Mouse (Mus musculus) CH12.LX (cell line): Measurements from ENCODE around the gene Slc25a12. TPM values are rescaled to one million over a fixed set of nuclear protein-coding genes. Genes with fewer than 3 reads are reported as not detected.

Experiments
- DNase-seq: peaks from one replicate; pipeline ENCODE4 v3.0.0-alpha.2; 2013; ENCODE audit errors: extremely low read depth
- H3K27ac ChIP-seq: 2 replicates; pipeline ENCODE4 v1.5.1; 2012; ENCODE audit warnings: low read depth, mild to moderate bottlenecking, control low read depth, moderate library complexity; ENCODE audit not compliant: insufficient read depth
- H3K27me3 ChIP-seq: replicated peaks from 2 replicates; pipeline ENCODE3; 2012; ENCODE audit warnings: inconsistent platforms
- H3K36me3 ChIP-seq, 2 experiments: replicated peaks in 1 of 2; 2 replicates each; pipeline versions ENCODE3 to v1.6.1; 2012; ENCODE audit warnings: inconsistent platforms in 1 of 2, low read length in 1 of 2, mild to moderate bottlenecking in 1 of 2, mixed read lengths in 1 of 2, moderate library complexity in 1 of 2; ENCODE audit not compliant: control insufficient read depth in 1 of 2, insufficient read depth in 1 of 2
- H3K4me1 ChIP-seq, 2 experiments: 2 replicates each; pipeline ENCODE4 v1.6.1; 2012; ENCODE audit warnings: inconsistent platforms in 1 of 2, moderate library complexity in 1 of 2; ENCODE audit not compliant: insufficient read depth in 2 of 2, control insufficient read depth in 1 of 2
- H3K4me2 ChIP-seq: 2 replicates; pipeline ENCODE4 v1.6.1; 2012; ENCODE audit warnings: low read depth, mild to moderate bottlenecking, control low read depth; ENCODE audit not compliant: poor library complexity, insufficient read depth, severe bottlenecking
- H3K4me3 ChIP-seq, 3 experiments: fragments of 150-350 bp in 1 of 3; sonication (generic) in 1 of 3; replicated peaks in 1 of 3; 2 replicates each; pipeline versions ENCODE3 to v1.5.1; 2011 to 2012; ENCODE audit warnings: low read depth in 2 of 3, low read length in 2 of 3, mild to moderate bottlenecking in 2 of 3, moderate library complexity in 2 of 3, control low read depth in 1 of 3, improper control_type of control experiment in 1 of 3, inconsistent platforms in 1 of 3, mixed read lengths in 1 of 3; ENCODE audit not compliant: poor library complexity in 1 of 3
- H3K79me2 ChIP-seq: replicated peaks from 2 replicates; pipeline ENCODE4 v1.6.1; 2012; ENCODE audit warnings: mild to moderate bottlenecking, moderate library complexity; ENCODE audit not compliant: control insufficient read depth, poor library complexity, insufficient read depth, severe bottlenecking; ENCODE audit errors: extremely low read depth
- H3K9ac ChIP-seq: 2 replicates; pipeline ENCODE4 v1.6.1; 2012; ENCODE audit warnings: low read depth, mild to moderate bottlenecking, control low read depth, moderate library complexity; ENCODE audit not compliant: insufficient read depth
- H3K9me3 ChIP-seq: replicated peaks from 2 replicates; pipeline ENCODE3; 2012; ENCODE audit warnings: low read length, inconsistent platforms, mixed read lengths
- BHLHE40 ChIP-seq: IDR thresholded peaks from 2 replicates; pipeline ENCODE4 v1.6.1; 2011; ENCODE audit warnings: mild to moderate bottlenecking, low read depth, low read length, improper control_type of control experiment
- CHD1 ChIP-seq: IDR thresholded peaks from 2 replicates; pipeline ENCODE4 v1.6.1; 2012; ENCODE audit warnings: low read depth, low read length, improper control_type of control experiment, inconsistent platforms
- CHD2 ChIP-seq: IDR thresholded peaks from 2 replicates; pipeline ENCODE4 v1.6.1; 2011; ENCODE audit warnings: low read length, improper control_type of control experiment
- E2F4 ChIP-seq: IDR thresholded peaks from 2 replicates; pipeline ENCODE4 v1.6.1; 2011; ENCODE audit warnings: low read depth, low read length, improper control_type of control experiment; ENCODE audit not compliant: insufficient replicate concordance
- ELF1 ChIP-seq: IDR thresholded peaks from 2 replicates; pipeline ENCODE4 v1.6.1; 2014; ENCODE audit warnings: low read depth, mild to moderate bottlenecking, inconsistent platforms, low read length, improper control_type of control experiment
- EP300 ChIP-seq: IDR thresholded peaks from 2 replicates; pipeline ENCODE4 v1.6.1; 2011; ENCODE audit warnings: low read length, improper control_type of control experiment
- ETS1 ChIP-seq: conservative IDR thresholded peaks from 2 replicates; pipeline ENCODE4 v1.6.1; 2012; ENCODE audit warnings: low read depth, mild to moderate bottlenecking, inconsistent platforms, low read length, improper control_type of control experiment, moderate library complexity
- JUN ChIP-seq: IDR thresholded peaks from 2 replicates; pipeline ENCODE4 v1.6.1; 2011; ENCODE audit warnings: low read depth, mild to moderate bottlenecking, low read length, improper control_type of control experiment, moderate library complexity; ENCODE audit not compliant: insufficient read depth
- JUND ChIP-seq: conservative IDR thresholded peaks from 2 replicates; pipeline ENCODE4 v1.6.1; 2011; ENCODE audit warnings: low read depth, low read length, improper control_type of control experiment
- MAFK ChIP-seq: IDR thresholded peaks from 2 replicates; pipeline ENCODE4 v1.6.1; 2011; ENCODE audit warnings: low read length, improper control_type of control experiment; ENCODE audit not compliant: insufficient replicate concordance
- MAX ChIP-seq: IDR thresholded peaks from 2 replicates; pipeline ENCODE4 v1.6.1; 2011; ENCODE audit warnings: low read length, improper control_type of control experiment
- MEF2A ChIP-seq: IDR thresholded peaks from 2 replicates; pipeline ENCODE4 v1.6.1; 2014; ENCODE audit warnings: low read depth, mild to moderate bottlenecking, inconsistent platforms, low read length, improper control_type of control experiment, borderline replicate concordance
- MXI1 ChIP-seq: IDR thresholded peaks from 2 replicates; pipeline ENCODE4 v1.6.1; 2011; ENCODE audit warnings: mild to moderate bottlenecking, low read depth, low read length, improper control_type of control experiment
- MYC ChIP-seq: IDR thresholded peaks from 2 replicates; pipeline ENCODE4 v1.6.1; 2011; ENCODE audit warnings: low read depth, mild to moderate bottlenecking, improper control_type of control experiment, low read length
- NRF1 ChIP-seq: IDR thresholded peaks from 2 replicates; pipeline ENCODE4 v1.6.1; 2014; ENCODE audit warnings: low read depth, mild to moderate bottlenecking, inconsistent platforms, low read length, improper control_type of control experiment, moderate library complexity
- PAX5 ChIP-seq: IDR thresholded peaks from 2 replicates; pipeline ENCODE4 v1.6.1; 2012; ENCODE audit warnings: low read length, inconsistent platforms, mixed read lengths
- POLR2A ChIP-seq: IDR thresholded peaks from 2 replicates; pipeline ENCODE4 v1.6.1; 2011; ENCODE audit warnings: low read depth, mild to moderate bottlenecking, improper control_type of control experiment, low read length
- POLR2AphosphoS2 ChIP-seq: IDR thresholded peaks from 2 replicates; pipeline ENCODE4 v1.6.1; 2011; ENCODE audit warnings: low read depth, low read length, improper control_type of control experiment
- RCOR1 ChIP-seq: conservative IDR thresholded peaks from 2 replicates; pipeline ENCODE4 v1.6.1; 2012; ENCODE audit warnings: low read depth, mild to moderate bottlenecking, inconsistent platforms, low read length, improper control_type of control experiment
- TBP ChIP-seq: conservative IDR thresholded peaks from 2 replicates; pipeline ENCODE4 v1.6.1; 2011; ENCODE audit warnings: low read depth, low read length, improper control_type of control experiment
- TCF12 ChIP-seq: IDR thresholded peaks from 2 replicates; pipeline ENCODE4 v1.6.1; 2014; ENCODE audit warnings: low read depth, mild to moderate bottlenecking, inconsistent platforms, low read length, improper control_type of control experiment
- USF2 ChIP-seq: conservative IDR thresholded peaks from 2 replicates; pipeline ENCODE4 v1.6.1; 2011; ENCODE audit warnings: low read depth, low read length, improper control_type of control experiment
- ZKSCAN1 ChIP-seq: IDR thresholded peaks from 2 replicates; pipeline ENCODE4 v1.6.1; 2012; ENCODE audit warnings: low read depth, inconsistent platforms, low read length, improper control_type of control experiment, borderline replicate concordance
- ZMIZ1 ChIP-seq: IDR thresholded peaks from 2 replicates; pipeline ENCODE4 v1.6.1; 2012; ENCODE audit warnings: low read depth, mild to moderate bottlenecking, inconsistent platforms, low read length, improper control_type of control experiment
- ZNF384 ChIP-seq: IDR thresholded peaks from 2 replicates; pipeline ENCODE4 v1.6.1; 2012; ENCODE audit warnings: low read depth, low read length, improper control_type of control experiment, inconsistent platforms
- dilution Hi-C: fragments of 300-500 bp; cut with MboI; formaldehyde crosslinking; loops from 2 replicates; pipeline ENCODE4 v1.14.3; 2020; ENCODE audit warnings: low sequenced_read_pairs; ENCODE audit not compliant: extremely low pct_unique_long_range_greater_than_20kb, extremely low pct_ligation_motif_present
- in situ Hi-C: fragments of 300-500 bp; cut with MboI; formaldehyde crosslinking; loops from 3 replicates; pipeline ENCODE4 v1.14.3; 2019; ENCODE audit warnings: low sequenced_read_pairs, low pct_ligation_motif_present, low pct_unique_long_range_greater_than_20kb, mixed read lengths
- polyA plus RNA-seq: library from polyadenylated mRNA; unstranded; fragments of >175 nt; gene quantifications from 2 replicates; pipeline ENCODE4 v1.2.1, GENCODE M21; 2012; ENCODE audit warnings: low read depth; ENCODE audit not compliant: insufficient read length
- total RNA-seq, 2 experiments: library from RNA; depleted of rRNA; stranded (reverse); fragments of 300-350 nt in 1 of 2; fragments of >200 nt in 1 of 2; gene quantifications; 2 replicates each; pipeline ENCODE4 v1.2.3; 2012 to 2014

Slc25a12 gene
- total and polyA plus RNA-seq, 3 experiments = 97.1 to 211 (median 123) TPM

DNA sequence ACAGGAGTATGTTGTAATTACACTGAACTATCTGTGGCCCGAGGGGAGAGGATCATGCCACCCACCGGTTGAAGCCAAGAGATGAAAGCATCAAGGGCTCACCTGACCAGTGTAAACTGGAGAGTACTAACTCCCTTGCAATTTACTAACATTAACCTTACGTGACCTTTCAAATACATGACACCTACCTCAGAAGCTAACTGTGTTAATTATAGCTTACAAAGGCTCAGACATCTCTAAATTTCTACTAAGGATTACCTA lies 15.9 kb downstream of the Slc25a12 start:
- no peak for DNase-seq
- H3K36me3 ChIP-seq = peaks cover 0 to 45% of the 10 kb centered on the region in 2 experiments
- no peaks in the 10 kb centered on the region for H3K27me3 ChIP-seq
- no peak overlapping the region for H3K27ac ChIP-seq
- H3K79me2 ChIP-seq = peaks cover 7% of the 10 kb centered on the region
- no peak overlapping the region for H3K9ac ChIP-seq
- dilution Hi-C loops = no loop called here
- H3K9me3 ChIP-seq = no peaks in the 10 kb centered on the region
- no peak overlapping the region for H3K4me3 ChIP-seq
- TF ChIP-seq POLR2A (no peak), MAFK (no peak), MYC (no peak), ZKSCAN1 (no peak), ETS1 (no peak), BHLHE40 (no peak), MAX (no peak), E2F4 (no peak), RCOR1 (no peak), POLR2AphosphoS2 (no peak), JUN (no peak), USF2 (no peak), TBP (no peak), ZNF384 (no peak), TCF12 (no peak), CHD1 (no peak)
- TF ChIP-seq, all 38 proteins: peak for 0
- in situ Hi-C loops = no loop called here
- peaks cover 13 to 22% of the 10 kb centered on the region in 2 experiments for H3K4me1 ChIP-seq
- H3K4me2 ChIP-seq = no peak overlapping the region

DNA sequence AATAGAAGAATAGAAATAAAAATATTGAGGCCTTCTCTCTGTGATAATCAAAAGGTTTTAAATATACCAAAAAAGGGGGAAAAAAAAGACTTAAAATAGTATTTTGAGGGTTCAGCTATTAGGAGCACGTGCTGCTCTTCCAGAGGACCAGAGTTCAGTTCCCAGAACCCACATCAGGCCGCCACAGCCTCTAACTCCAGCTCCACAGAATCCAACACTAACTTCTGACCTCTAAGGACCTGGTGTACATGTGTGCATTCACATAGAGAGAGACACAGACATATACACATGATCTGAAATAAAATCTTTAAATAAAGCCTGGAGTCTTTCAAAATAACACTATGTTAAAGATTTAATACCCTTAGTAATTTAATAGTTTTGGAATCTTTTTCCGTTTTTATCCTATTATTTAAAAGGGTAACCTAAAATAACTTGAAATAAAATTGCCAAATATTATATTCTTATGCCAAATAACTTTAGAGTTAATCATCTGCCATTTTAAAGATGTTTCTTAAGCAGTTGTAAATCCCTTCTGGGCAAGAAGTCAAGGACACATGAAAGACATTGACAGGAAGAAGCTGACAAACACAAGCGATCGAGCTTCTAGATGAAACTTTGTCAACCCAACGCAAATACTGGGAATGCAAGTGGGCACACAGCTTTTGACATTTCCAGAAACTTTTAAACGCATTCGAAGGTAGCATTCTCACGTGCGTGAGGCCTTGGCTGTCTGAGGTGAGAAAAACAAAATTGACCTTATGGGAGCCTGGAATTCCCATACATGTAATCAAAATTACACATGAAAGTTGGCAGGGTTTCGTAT lies 16.4 kb downstream of the Slc25a12 start:
- in situ Hi-C loops = no loop called here
- Histone ChIP-seq H3K79me2 (peaks cover 7% of the 10 kb centered on the region), H3K4me3 (no peak overlapping the region), H3K4me2 (no peak overlapping the region), H3K4me1 (peaks cover 13 to 21% of the 10 kb centered on the region in 2 experiments), H3K27ac (no peak overlapping the region), H3K27me3 (no peaks in the 10 kb centered on the region), H3K9me3 (no peaks in the 10 kb centered on the region), H3K36me3 (peaks cover 0 to 44% of the 10 kb centered on the region in 2 experiments), H3K9ac (no peak overlapping the region)
- dilution Hi-C loops = no loop called here
- no peak for DNase-seq
- TF ChIP-seq MXI1 (no peak), E2F4 (no peak), MEF2A (no peak), ELF1 (no peak), ETS1 (no peak), CHD2 (no peak), JUND (no peak), ZNF384 (no peak), ZMIZ1 (no peak), EP300 (no peak), PAX5 (no peak), NRF1 (no peak), BHLHE40 (no peak), MAFK (no peak)
